Mouse (Mus musculus) embryonic facial prominence, embryonic 12.5 days (tissue): ENCODE data around the gene Cntrob. TPM values are rescaled to one million over a fixed set of nuclear protein-coding genes. Genes with fewer than 3 reads are reported as not detected.
A peak's percentile ranks its signal among the peaks of the same experiment; 100 is the strongest.

Experiments
- ATAC-seq: fragments of 200-750 bp; cut with Nextera tagmentation; 2 replicates; pipeline ENCODE4 v1.8.0; 2017; ENCODE audit not compliant: insufficient number of reproducible peaks, insufficient read depth, low FRiP score, low TSS enrichment
- H3K27ac ChIP-seq: fragments of 300-500 bp; sonication (generic); 2 replicates; pipeline ENCODE4 v1.5.1; 2016; ENCODE audit warnings: mild to moderate bottlenecking
- H3K27me3 ChIP-seq: fragments of 300-500 bp; sonication (generic); 2 replicates; pipeline ENCODE4 v1.6.1; 2016; ENCODE audit warnings: mild to moderate bottlenecking, moderate library complexity
- H3K36me3 ChIP-seq: fragments of 300-500 bp; sonication (generic); 2 replicates; pipeline ENCODE4 v1.6.1; 2016; ENCODE audit warnings: mild to moderate bottlenecking
- H3K4me1 ChIP-seq: fragments of 300-500 bp; sonication (generic); 2 replicates; pipeline ENCODE4 v1.6.1; 2016
- H3K4me2 ChIP-seq: fragments of 300-500 bp; sonication (generic); replicated peaks from 2 replicates; pipeline ENCODE4 v1.6.1; 2016; ENCODE audit warnings: mild to moderate bottlenecking, moderate library complexity
- H3K4me3 ChIP-seq: fragments of 300-500 bp; sonication (generic); 2 replicates; pipeline ENCODE4 v1.5.1; 2016; ENCODE audit warnings: mild to moderate bottlenecking
- H3K9ac ChIP-seq: fragments of 300-500 bp; sonication (generic); 2 replicates; pipeline ENCODE4 v1.6.1; 2016; ENCODE audit warnings: mild to moderate bottlenecking, moderate library complexity
- H3K9me3 ChIP-seq: fragments of 300-500 bp; sonication (generic); 2 replicates; pipeline ENCODE4 v1.6.1; 2016; ENCODE audit warnings: mild to moderate bottlenecking, moderate library complexity
- WGBS: fragments of 180-500 bp; shearing (Covaris S2); methylation state at CpG from one replicate; pipeline ENCODE4 v1.1.7; 2016; 5-methylcytosine and 5-hydroxymethylcytosine counted together
- polyA plus RNA-seq: library from polyadenylated mRNA; unstranded; fragments of >200 nt; fragmentation: Nextera tagmentation; extraction: Ambion mirVana; gene quantifications from 2 replicates; pipeline ENCODE4 v1.2.1, GENCODE M21; 2016

The Cntrob gene
- polyA plus RNA-seq: 31.2 and 34.1 TPM in 2 replicates

- H3K4me2 ChIP-seq: peak within 1 kb of the TSS; percentile 90
- H3K4me1 ChIP-seq: peaks cover 36% of the 10 kb centered on the region
- H3K27ac ChIP-seq: peak within 1 kb of the TSS; percentile 83
- H3K9ac ChIP-seq: peak within 1 kb of the TSS; percentile 72
- H3K36me3 ChIP-seq: peaks cover 19% of the 10 kb centered on the region
- peak; percentile 87 for ATAC-seq
- H3K4me3 ChIP-seq: peak within 1 kb of the TSS; percentile 55
- H3K9me3 ChIP-seq: no peaks in the 10 kb centered on the region
- WGBS: under 1% methylated on average over 30 of the region's 30 CpGs
- peaks cover 21% of the 10 kb centered on the region for H3K27me3 ChIP-seq
Measured at GRCm38 (mm10) chr11:69323667-69324111, at the start of gene Cntrob, which contains the start of gene Trappc1. Gene Cntrob (minus strand): TSS chr11:69323775. Gene Trappc1 (plus strand): TSS chr11:69323980.

DNA sequence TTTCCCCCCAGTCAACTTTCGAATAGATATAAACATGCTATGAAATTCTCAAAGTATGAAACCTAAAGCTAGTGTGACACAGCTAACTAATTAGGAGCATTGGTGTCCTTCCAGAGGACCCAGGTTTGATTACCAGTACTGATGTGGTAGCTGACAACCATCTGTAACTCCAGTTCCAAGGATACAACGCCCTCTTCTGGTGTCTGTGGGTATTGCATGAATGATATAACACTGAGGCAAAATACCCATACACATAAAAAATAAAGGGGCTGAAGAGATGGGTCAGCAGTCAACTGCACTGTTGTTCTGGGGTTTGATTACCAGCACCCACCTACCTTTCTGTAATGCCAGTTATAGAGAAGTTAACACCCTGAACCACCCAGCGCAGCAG, 49.2 kb upstream of the Cntrob start:
- no peak overlapping the region for H3K4me3 ChIP-seq
- H3K36me3 ChIP-seq: peaks cover 21% of the 10 kb centered on the region
- no peaks in the 10 kb centered on the region for H3K9me3 ChIP-seq
- ATAC-seq: no peak
- no peaks in the 10 kb centered on the region for H3K27me3 ChIP-seq
- H3K4me1 ChIP-seq: peaks cover 23% of the 10 kb centered on the region
- H3K4me2 ChIP-seq: no peak overlapping the region
- peak overlapping the region; percentile 78 for H3K27ac ChIP-seq
- 61% methylated on average over 3 of the region's 3 CpGs for WGBS
- no peak overlapping the region for H3K9ac ChIP-seq

DNA sequence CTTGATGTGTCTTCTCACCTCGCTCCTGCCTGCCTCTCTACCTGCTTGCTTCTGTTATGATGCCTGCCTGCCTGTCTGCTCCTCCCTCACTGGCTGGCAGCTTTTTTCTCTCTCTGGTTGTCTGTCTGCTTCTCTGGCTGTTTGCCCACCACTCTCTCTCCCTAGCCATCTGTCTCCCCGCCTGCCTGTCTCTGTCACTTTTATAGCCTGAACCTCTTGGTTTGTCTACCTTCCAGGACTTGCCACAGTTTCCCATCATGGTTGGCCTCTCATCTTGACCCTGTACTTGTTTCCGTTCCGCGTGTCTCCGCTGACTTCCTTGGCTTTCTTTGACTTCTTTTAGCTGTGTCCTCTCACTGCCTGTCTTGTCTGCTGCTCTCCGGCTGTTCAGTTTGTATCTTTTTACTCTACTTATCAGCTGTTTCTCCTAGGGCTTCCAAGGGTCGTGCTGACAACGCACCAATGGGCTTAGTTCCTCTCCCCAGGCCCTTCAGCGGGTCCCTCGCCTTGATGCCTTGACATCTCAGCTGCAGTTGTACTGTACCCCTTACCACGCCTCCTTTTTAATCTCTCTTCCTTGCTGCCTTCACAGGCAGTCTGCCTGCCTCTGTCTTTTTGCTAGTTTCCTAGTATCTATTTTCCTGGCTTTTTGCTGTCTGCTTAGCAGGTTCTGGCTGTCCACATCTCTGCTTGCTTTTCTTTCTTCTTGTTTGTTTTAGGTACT, 48.6 kb upstream of the Cntrob start:
- ATAC-seq: no peak
- no peaks in the 10 kb centered on the region for H3K27me3 ChIP-seq
- H3K27ac ChIP-seq: peak overlapping the region; percentile 78
- peak overlapping the region; percentile 39 for H3K4me2 ChIP-seq
- H3K9ac ChIP-seq: 0 out of 2 replicates have a peak overlapping the region, but pooled peaks have one; percentile 15
- 0 out of 2 replicates have a peak overlapping the region, but pooled peaks have one; percentile 0 for H3K4me3 ChIP-seq
- 62% methylated on average over 12 of the region's 12 CpGs for WGBS
- no peaks in the 10 kb centered on the region for H3K9me3 ChIP-seq
- H3K4me1 ChIP-seq: peaks cover 23% of the 10 kb centered on the region
- peaks cover 17% of the 10 kb centered on the region for H3K36me3 ChIP-seq

DNA sequence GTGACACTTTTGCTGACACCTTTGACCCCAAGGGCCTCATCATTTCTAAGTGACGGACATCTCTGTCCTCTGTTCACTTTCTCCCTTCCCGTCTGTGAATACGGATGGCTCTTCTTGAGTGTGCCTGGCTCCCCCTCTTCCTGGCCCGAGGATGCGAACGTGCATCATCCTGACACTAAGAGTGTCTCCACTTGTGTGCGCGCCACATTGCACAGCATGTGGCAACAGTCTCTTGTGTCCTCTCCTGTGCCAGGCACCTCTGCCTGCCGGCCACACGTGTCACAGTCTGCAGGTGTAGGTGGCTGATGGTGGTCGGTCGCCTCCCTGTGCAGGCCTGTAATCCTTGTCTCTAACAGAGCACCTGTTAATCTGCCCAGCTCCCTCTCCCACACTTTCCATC, 48.0 kb upstream of the Cntrob start:
- Histone ChIP-seq H3K4me3 (0 out of 2 replicates have a peak overlapping the region, but pooled peaks have one; percentile 0), H3K9me3 (no peaks in the 10 kb centered on the region), H3K4me2 (peak overlapping the region; percentile 39), H3K4me1 (peaks cover 23% of the 10 kb centered on the region), H3K36me3 (peaks cover 17% of the 10 kb centered on the region), H3K27me3 (no peaks in the 10 kb centered on the region), H3K27ac (peak overlapping the region; percentile 78), H3K9ac (0 out of 2 replicates have a peak overlapping the region, but pooled peaks have one; percentile 15)
- ATAC-seq: no peak
- 48% methylated on average over 12 of the region's 12 CpGs for WGBS

GRCm38 (mm10) chr11:69370817-69371215, 47.2 kb upstream of the Cntrob start:
- Histone ChIP-seq H3K36me3 (peaks cover 16% of the 10 kb centered on the region), H3K27ac (peak overlapping the region; percentile 78), H3K4me3 (no peak overlapping the region), H3K27me3 (no peaks in the 10 kb centered on the region), H3K9me3 (no peaks in the 10 kb centered on the region), H3K9ac (no peak overlapping the region), H3K4me2 (peak overlapping the region; percentile 39), H3K4me1 (peaks cover 27% of the 10 kb centered on the region)
- no peak for ATAC-seq
- 18% methylated on average over 9 of the region's 9 CpGs for WGBS

DNA sequence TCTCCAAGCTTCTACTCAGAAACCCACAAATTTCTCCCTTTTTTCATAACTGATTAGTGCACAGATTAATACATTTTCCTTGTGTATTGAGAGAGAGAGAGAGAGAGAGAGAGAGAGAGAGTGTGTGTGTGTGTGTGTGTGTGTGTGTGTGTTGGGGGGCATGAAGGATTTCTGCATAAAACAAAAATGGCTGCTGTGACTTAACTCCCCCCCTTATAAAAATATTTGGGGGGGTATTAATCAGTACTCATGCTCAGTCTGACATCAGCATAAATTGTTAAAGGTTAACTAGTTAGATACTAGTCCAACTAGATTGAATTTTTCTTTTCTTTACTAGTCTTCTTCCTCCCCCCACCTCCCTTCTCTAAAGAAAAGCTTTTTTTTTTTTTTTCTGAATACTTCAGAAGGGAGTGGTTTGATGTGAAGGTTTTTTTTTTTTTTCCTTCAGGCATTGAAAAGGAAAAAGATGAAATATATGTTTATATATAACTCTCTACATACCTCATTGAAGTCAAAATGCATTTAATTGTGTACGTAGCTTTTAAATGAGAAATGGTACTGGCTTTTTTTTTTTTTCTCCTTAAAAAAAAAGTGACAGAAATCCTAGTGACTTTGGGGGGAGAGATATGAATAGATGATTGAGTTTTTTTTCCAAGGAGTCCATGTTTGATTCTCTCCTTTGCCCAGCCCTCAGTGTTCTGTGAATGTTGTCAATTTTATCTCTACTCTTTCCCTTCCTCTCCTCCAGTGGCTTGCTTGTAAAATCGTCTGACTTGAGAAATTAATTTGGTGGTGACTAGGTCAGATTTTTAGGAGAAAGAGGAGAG, 46.6 kb upstream of the Cntrob start:
- peaks cover 14% of the 10 kb centered on the region; the same call in 1 of the 2 replicates for H3K36me3 ChIP-seq
- peak overlapping the region; percentile 100 for H3K27ac ChIP-seq
- peaks cover 33% of the 10 kb centered on the region for H3K4me1 ChIP-seq
- 25% methylated on average over 2 of the region's 2 CpGs for WGBS
- no peaks in the 10 kb centered on the region for H3K9me3 ChIP-seq
- H3K9ac ChIP-seq: peak overlapping the region; percentile 100
- H3K4me3 ChIP-seq: peak overlapping the region; percentile 93
- H3K27me3 ChIP-seq: no peaks in the 10 kb centered on the region
- H3K4me2 ChIP-seq: peak overlapping the region; percentile 80
- no peak for ATAC-seq

DNA sequence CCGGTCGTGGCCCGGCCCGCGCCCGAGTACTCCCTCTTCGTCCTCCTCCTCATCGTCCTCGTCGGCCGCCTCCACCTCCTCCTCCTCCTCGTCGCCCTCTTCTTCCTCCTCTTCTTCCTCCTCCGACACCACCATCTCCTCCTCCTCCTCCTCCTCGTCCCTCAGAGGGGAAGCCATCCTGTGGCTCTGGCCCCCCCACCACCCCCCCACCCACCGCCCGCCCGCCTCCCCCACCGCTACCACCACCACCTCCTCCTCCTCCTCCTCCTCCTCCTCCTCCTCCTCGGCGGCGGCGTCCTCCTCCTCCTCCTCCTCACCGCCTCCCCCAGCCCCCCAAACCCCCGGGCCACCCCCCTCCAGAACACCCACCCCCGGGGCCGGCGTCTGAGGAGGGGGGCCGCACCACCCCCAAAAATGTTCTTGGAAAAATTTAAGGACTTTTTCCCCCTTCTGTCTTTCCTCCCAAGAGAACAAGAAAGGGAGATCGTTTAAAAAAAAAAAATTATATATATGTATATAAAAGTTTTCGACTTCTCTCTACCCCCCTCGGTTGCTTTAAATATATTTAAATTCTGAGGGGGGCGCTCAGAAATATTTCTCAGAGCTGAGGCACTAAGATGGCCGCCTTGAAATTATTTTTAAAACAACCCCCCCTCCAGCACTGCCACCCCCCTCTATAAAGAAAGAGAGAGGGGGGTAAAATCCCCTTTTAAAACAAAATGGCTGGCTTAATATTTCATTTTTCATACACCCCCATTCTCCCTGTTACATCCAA, 45.8 kb upstream of the Cntrob start, which contains the start of gene Chd3:
Gene Chd3 (minus strand): TSS at position 192 of the 775 bp plus-strand sequence.
- peak within 1 kb of the TSS; percentile 100 for H3K9ac ChIP-seq
- peaks cover 14% of the 10 kb centered on the region; the same call in 1 of the 2 replicates for H3K36me3 ChIP-seq
- peaks cover 41% of the 10 kb centered on the region for H3K4me1 ChIP-seq
- no peak for ATAC-seq
- no peaks in the 10 kb centered on the region for H3K9me3 ChIP-seq
- H3K4me2 ChIP-seq: peak within 1 kb of the TSS; percentile 80
- WGBS: 4% methylated on average over 18 of the region's 34 CpGs
- H3K27me3 ChIP-seq: no peaks in the 10 kb centered on the region
- peak within 1 kb of the TSS; percentile 93 for H3K4me3 ChIP-seq
- peak within 1 kb of the TSS; percentile 100 for H3K27ac ChIP-seq

DNA sequence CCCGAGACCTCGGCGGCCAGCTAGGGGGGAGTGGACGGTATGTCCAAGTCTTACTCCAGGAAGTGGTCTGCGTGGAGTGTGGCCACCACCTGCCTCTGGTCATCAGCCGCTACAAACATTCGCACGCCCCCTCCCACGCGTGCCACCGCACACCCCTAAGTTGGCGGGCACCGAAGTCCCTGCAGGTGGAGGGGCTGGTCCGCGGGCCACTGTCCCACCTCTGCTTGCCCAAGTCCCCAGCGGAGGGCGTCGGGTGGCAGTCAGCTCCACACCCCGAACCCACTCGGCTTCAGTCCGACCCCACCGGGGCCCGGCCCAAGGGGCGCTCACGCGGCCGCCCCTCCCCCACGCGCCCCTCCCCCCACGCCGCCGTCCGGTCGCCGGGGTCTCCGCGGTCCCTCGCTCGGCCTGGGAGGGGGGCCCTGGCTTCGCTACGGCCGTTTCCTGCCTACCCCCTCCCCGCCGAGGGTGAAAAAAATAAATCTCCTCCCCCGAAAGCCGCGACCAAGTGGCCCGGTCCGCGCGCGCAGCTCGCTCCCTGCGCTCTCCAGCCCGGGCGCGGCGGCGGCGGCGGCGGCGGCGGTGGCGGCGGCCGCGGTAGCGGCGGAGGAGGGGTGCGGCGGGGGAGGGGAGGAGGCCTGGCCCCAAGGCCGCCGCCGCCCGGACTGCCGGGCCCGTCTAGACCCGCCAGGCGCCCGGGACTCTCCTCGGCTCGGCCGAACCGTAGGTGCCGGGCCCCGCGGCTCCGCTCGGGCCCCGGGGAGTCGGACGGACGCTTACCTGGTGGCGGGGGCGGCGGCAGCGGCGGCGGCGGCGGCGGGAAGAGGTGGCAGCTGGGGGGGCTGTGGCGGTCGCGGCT, 45.0 kb upstream of the Cntrob start:
- H3K9me3 ChIP-seq: no peaks in the 10 kb centered on the region
- WGBS: under 1% methylated on average over 61 of the region's 106 CpGs
- peaks cover 47% of the 10 kb centered on the region for H3K4me1 ChIP-seq
- no peaks in the 10 kb centered on the region for H3K27me3 ChIP-seq
- peak overlapping the region; percentile 100 for H3K27ac ChIP-seq
- H3K4me2 ChIP-seq: peak overlapping the region; percentile 80
- peak overlapping the region; percentile 93 for H3K4me3 ChIP-seq
- peaks cover 20% of the 10 kb centered on the region for H3K36me3 ChIP-seq
- H3K9ac ChIP-seq: peak overlapping the region; percentile 100
- ATAC-seq: no peak

DNA sequence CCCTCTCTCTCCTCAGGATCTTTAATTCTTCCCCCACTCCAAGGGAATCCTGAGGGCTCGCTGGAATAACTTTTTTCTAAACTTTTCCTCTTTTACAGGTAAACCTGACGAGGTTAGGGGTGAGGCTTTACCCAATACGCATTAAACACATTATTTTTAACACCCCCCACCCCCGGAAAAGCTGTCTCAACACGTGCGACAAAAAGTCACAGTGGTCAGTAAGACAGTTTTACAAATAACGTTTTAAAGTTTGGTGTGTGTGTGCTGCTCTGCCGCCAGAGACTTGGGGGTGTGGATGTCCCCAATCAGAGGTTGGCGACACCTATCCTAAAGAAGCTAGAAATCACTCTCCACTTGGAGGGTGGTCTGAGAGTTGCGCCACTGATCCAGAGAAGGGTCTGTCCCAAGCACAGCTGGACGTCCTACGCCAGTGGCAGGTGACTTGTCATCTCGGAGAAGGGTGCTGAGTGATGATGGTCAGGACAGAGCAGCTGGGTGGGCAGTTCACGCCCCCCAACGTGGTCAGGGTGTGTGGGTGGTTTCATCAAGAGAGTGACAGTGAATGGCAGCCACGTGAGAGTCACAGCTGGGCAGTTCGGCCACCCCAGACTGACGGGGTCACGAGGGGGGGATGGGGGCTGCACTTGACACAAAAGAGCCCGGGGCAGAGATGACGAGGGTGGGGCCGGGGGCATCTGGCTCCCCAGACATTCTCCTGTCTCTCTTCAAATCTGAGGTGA, 44.2 kb upstream of the Cntrob start:
- H3K4me1 ChIP-seq: peaks cover 55% of the 10 kb centered on the region
- no peaks in the 10 kb centered on the region for H3K27me3 ChIP-seq
- H3K4me3 ChIP-seq: peak overlapping the region; percentile 93
- peak overlapping the region; percentile 100 for H3K27ac ChIP-seq
- under 1% methylated on average over 22 of the region's 22 CpGs for WGBS
- H3K36me3 ChIP-seq: peaks cover 20% of the 10 kb centered on the region
- ATAC-seq: no peak
- no peaks in the 10 kb centered on the region for H3K9me3 ChIP-seq
- peak overlapping the region; percentile 80 for H3K4me2 ChIP-seq
- peak overlapping the region; percentile 100 for H3K9ac ChIP-seq
